Mouse (Mus musculus): ENCODE measurements around the gene Mrps30. TPM values are rescaled to one million over a fixed set of nuclear protein-coding genes. Genes with fewer than 3 reads are reported as not detected.
"Not testable (repeated sequence)": the region's sequence is repeated elsewhere in the genome, so short reads cannot be mapped to it uniquely, and the experiment has no call there.

The Mrps30 gene
- 25.2 and 29.2 TPM in 2 replicates for polyA plus RNA-seq (2015; fragmentation: Nextera tagmentation; extraction: Ambion mirVana)

GRCm38 (mm10) chr13:118386511-118387447, at the start of gene Mrps30, which contains the start of gene B430218F22Rik:
TSS of gene Mrps30 (minus strand) at chr13:118387252.
TSS of gene B430218F22Rik (plus strand) at chr13:118386630.
- peak within 1 kb of the TSS; percentile 65 for H3K27ac ChIP-seq (ENCODE audit: low read length)
- H3K9ac ChIP-seq (replicated peaks; ENCODE audit: low read depth, low read length): peak within 1 kb of the TSS; percentile 63
- H3K4me3 ChIP-seq (replicated peaks; ENCODE audit: low read length): peak within 1 kb of the TSS; percentile 56
- H3K9me3 ChIP-seq (ENCODE audit: control insufficient read depth, low read length): no peaks in the 10 kb centered on the region
- peak; percentile 99 for ATAC-seq
- WGBS: under 1% methylated on average over 73 of the region's 93 CpGs
- peaks cover 18% of the 10 kb centered on the region for H3K36me3 ChIP-seq (ENCODE audit: control insufficient read depth, insufficient read depth)
- H3K27me3 ChIP-seq (replicated peaks; ENCODE audit: control insufficient read depth, insufficient read depth, low read length): no peaks in the 10 kb centered on the region
- peak within 1 kb of the TSS; percentile 79 for H3K4me2 ChIP-seq (ENCODE audit: low read length)
- H3K4me1 ChIP-seq (replicated peaks; ENCODE audit: control insufficient read depth, insufficient read depth, low read length): peaks cover 6% of the 10 kb centered on the region

- ATAC-seq: no peak
- no peaks in the 10 kb centered on the region for H3K36me3 ChIP-seq (ENCODE audit: control insufficient read depth, insufficient read depth)
- no peak overlapping the region for H3K27ac ChIP-seq (ENCODE audit: low read length)
- no peaks in the 10 kb centered on the region for H3K27me3 ChIP-seq (replicated peaks; ENCODE audit: control insufficient read depth, insufficient read depth, low read length)
- no peak overlapping the region for H3K4me3 ChIP-seq (replicated peaks; ENCODE audit: low read length)
- no peaks in the 10 kb centered on the region for H3K9me3 ChIP-seq (ENCODE audit: control insufficient read depth, low read length)
- H3K4me2 ChIP-seq (ENCODE audit: low read length): no peak overlapping the region
- 0 out of 2 replicates have a peak, but pooled peaks cover 3% of the 10 kb centered on the region for H3K4me1 ChIP-seq (replicated peaks; ENCODE audit: control insufficient read depth, insufficient read depth, low read length)
- H3K9ac ChIP-seq (replicated peaks; ENCODE audit: low read depth, low read length): no peak overlapping the region
- WGBS: 83% methylated on average over 1 of the region's 1 CpGs
Measured at GRCm38 (mm10) chr13:118420847-118421246, 33.8 kb upstream of the Mrps30 start.

GRCm38 (mm10) chr13:118420408-118420807, 33.4 kb upstream of the Mrps30 start:
- ATAC-seq: no peak
- Histone ChIP-seq H3K36me3 (ENCODE audit: control insufficient read depth, insufficient read depth) (no peaks in the 10 kb centered on the region), H3K4me2 (ENCODE audit: low read length) (no peak overlapping the region), H3K4me1 (replicated peaks; ENCODE audit: control insufficient read depth, insufficient read depth, low read length) (0 out of 2 replicates have a peak, but pooled peaks cover 3% of the 10 kb centered on the region), H3K9ac (replicated peaks; ENCODE audit: low read depth, low read length) (no peak overlapping the region), H3K9me3 (ENCODE audit: control insufficient read depth, low read length) (no peaks in the 10 kb centered on the region), H3K4me3 (replicated peaks; ENCODE audit: low read length) (no peak overlapping the region), H3K27me3 (replicated peaks; ENCODE audit: control insufficient read depth, insufficient read depth, low read length) (no peaks in the 10 kb centered on the region), H3K27ac (ENCODE audit: low read length) (no peak overlapping the region)
- 100% methylated on average over 1 of the region's 1 CpGs for WGBS

GRCm38 (mm10) chr13:118418163-118418562, 31.1 kb upstream of the Mrps30 start:
- 25% methylated on average over 4 of the region's 4 CpGs for WGBS
- ATAC-seq: peak; percentile 49; the same call in 1 of the 2 replicates
- no peak overlapping the region for H3K4me3 ChIP-seq (replicated peaks; ENCODE audit: low read length)
- H3K27me3 ChIP-seq (replicated peaks; ENCODE audit: control insufficient read depth, insufficient read depth, low read length): no peaks in the 10 kb centered on the region
- no peaks in the 10 kb centered on the region for H3K36me3 ChIP-seq (ENCODE audit: control insufficient read depth, insufficient read depth)
- no peaks in the 10 kb centered on the region for H3K9me3 ChIP-seq (ENCODE audit: control insufficient read depth, low read length)
- H3K4me1 ChIP-seq (replicated peaks; ENCODE audit: control insufficient read depth, insufficient read depth, low read length): 0 out of 2 replicates have a peak, but pooled peaks cover 3% of the 10 kb centered on the region
- H3K27ac ChIP-seq (ENCODE audit: low read length): no peak overlapping the region
- H3K9ac ChIP-seq (replicated peaks; ENCODE audit: low read depth, low read length): no peak overlapping the region
- H3K4me2 ChIP-seq (ENCODE audit: low read length): no peak overlapping the region

- H3K27ac ChIP-seq (ENCODE audit: low read length): no peak overlapping the region
Measured at GRCm38 (mm10) chr13:118411297-118411992, 24.4 kb upstream of the Mrps30 start.

GRCm38 (mm10) chr13:118403544-118403943, 16.5 kb upstream of the Mrps30 start:
- peak; percentile 68 for ATAC-seq
- no peaks in the 10 kb centered on the region for H3K4me1 ChIP-seq (replicated peaks; ENCODE audit: control insufficient read depth, insufficient read depth, low read length)
- no peaks in the 10 kb centered on the region for H3K27me3 ChIP-seq (replicated peaks; ENCODE audit: control insufficient read depth, insufficient read depth, low read length)
- H3K4me2 ChIP-seq (ENCODE audit: low read length): no peak overlapping the region
- H3K4me3 ChIP-seq (replicated peaks; ENCODE audit: low read length): no peak overlapping the region
- H3K27ac ChIP-seq (ENCODE audit: low read length): no peak overlapping the region
- H3K36me3 ChIP-seq (ENCODE audit: control insufficient read depth, insufficient read depth): no peaks in the 10 kb centered on the region
- H3K9me3 ChIP-seq (ENCODE audit: control insufficient read depth, low read length): no peaks in the 10 kb centered on the region
- H3K9ac ChIP-seq (replicated peaks; ENCODE audit: low read depth, low read length): no peak overlapping the region

More at GRCm38 (mm10) chr13:118411297-118411992, 24.4 kb upstream of the Mrps30 start:
- H3K4me2 ChIP-seq (ENCODE audit: low read length): no peak overlapping the region
- H3K4me1 ChIP-seq (replicated peaks; ENCODE audit: control insufficient read depth, insufficient read depth, low read length): no peaks in the 10 kb centered on the region
- no peaks in the 10 kb centered on the region for H3K9me3 ChIP-seq (ENCODE audit: control insufficient read depth, low read length)
- WGBS: 79% methylated on average over 6 of the region's 6 CpGs
- no peak for ATAC-seq
- H3K36me3 ChIP-seq (ENCODE audit: control insufficient read depth, insufficient read depth): no peaks in the 10 kb centered on the region
- no peaks in the 10 kb centered on the region for H3K27me3 ChIP-seq (replicated peaks; ENCODE audit: control insufficient read depth, insufficient read depth, low read length)
- no peak overlapping the region for H3K4me3 ChIP-seq (replicated peaks; ENCODE audit: low read length)
- H3K9ac ChIP-seq (replicated peaks; ENCODE audit: low read depth, low read length): no peak overlapping the region

GRCm38 (mm10) chr13:118400340-118400739, 13.3 kb upstream of the Mrps30 start:
- Histone ChIP-seq H3K9me3 (ENCODE audit: control insufficient read depth, low read length) (no peaks in the 10 kb centered on the region), H3K9ac (replicated peaks; ENCODE audit: low read depth, low read length) (no peak overlapping the region), H3K4me2 (ENCODE audit: low read length) (no peak overlapping the region), H3K27me3 (replicated peaks; ENCODE audit: control insufficient read depth, insufficient read depth, low read length) (no peaks in the 10 kb centered on the region), H3K4me1 (replicated peaks; ENCODE audit: control insufficient read depth, insufficient read depth, low read length) (no peaks in the 10 kb centered on the region), H3K27ac (ENCODE audit: low read length) (no peak overlapping the region), H3K4me3 (replicated peaks; ENCODE audit: low read length) (no peak overlapping the region), H3K36me3 (ENCODE audit: control insufficient read depth, insufficient read depth) (no peaks in the 10 kb centered on the region)
- WGBS: 80% methylated on average over 6 of the region's 6 CpGs
- no peak for ATAC-seq

GRCm38 (mm10) chr13:118395803-118396202, 8.8 kb upstream of the Mrps30 start:
- 85% methylated on average over 3 of the region's 3 CpGs for WGBS
- H3K27me3 ChIP-seq (replicated peaks; ENCODE audit: control insufficient read depth, insufficient read depth, low read length): no peaks in the 10 kb centered on the region
- no peak overlapping the region for H3K27ac ChIP-seq (ENCODE audit: low read length)
- H3K36me3 ChIP-seq (ENCODE audit: control insufficient read depth, insufficient read depth): no peaks in the 10 kb centered on the region
- no peak overlapping the region for H3K4me3 ChIP-seq (replicated peaks; ENCODE audit: low read length)
- no peak for ATAC-seq
- H3K4me2 ChIP-seq (ENCODE audit: low read length): no peak overlapping the region
- H3K4me1 ChIP-seq (replicated peaks; ENCODE audit: control insufficient read depth, insufficient read depth, low read length): no peaks in the 10 kb centered on the region
- no peak overlapping the region for H3K9ac ChIP-seq (replicated peaks; ENCODE audit: low read depth, low read length)
- no peaks in the 10 kb centered on the region for H3K9me3 ChIP-seq (ENCODE audit: control insufficient read depth, low read length)

- peak overlapping the region; percentile 56 for H3K4me3 ChIP-seq (replicated peaks; ENCODE audit: low read length)
- ATAC-seq: peak; percentile 52
- H3K27ac ChIP-seq (ENCODE audit: low read length); H3K4me1 ChIP-seq (replicated peaks; ENCODE audit: control insufficient read depth, insufficient read depth, low read length); H3K9ac ChIP-seq (replicated peaks; ENCODE audit: low read depth, low read length); H3K27me3 ChIP-seq (replicated peaks; ENCODE audit: control insufficient read depth, insufficient read depth, low read length); H3K9me3 ChIP-seq (ENCODE audit: control insufficient read depth, low read length): not testable (repeated sequence)
- peak overlapping the region; percentile 48 for H3K4me2 ChIP-seq (ENCODE audit: low read length)
- WGBS: 9% methylated on average over 10 of the region's 10 CpGs
- H3K36me3 ChIP-seq (ENCODE audit: control insufficient read depth, insufficient read depth): peaks cover 15% of the 10 kb centered on the region
Measured at GRCm38 (mm10) chr13:118387448-118387801, 373 bp upstream of the Mrps30 start.

Data from forebrain, embryonic 16.5 days (tissue).